Mouse (Mus musculus): ENCODE results near the gene Olfr437.

- TF ChIP-seq CTCF (IDR thresholded peaks at IDR 0.05): no peak
- TF ChIP-seq EP300 (IDR thresholded peaks at IDR 0.05; ENCODE audit: insufficient read depth, low read depth, low read length): no peak
- TF ChIP-seq POLR2A (IDR thresholded peaks at IDR 0.05; ENCODE audit: insufficient read depth, low read depth, low read length): no peak
Measured at GRCm38 (mm10) chr6:43190986-43191385, 27.9 kb downstream of the Olfr437 start.

Data from heart, adult 2 months (tissue).